Mouse (Mus musculus): ENCODE results near the gene Carhsp1.

DNA sequence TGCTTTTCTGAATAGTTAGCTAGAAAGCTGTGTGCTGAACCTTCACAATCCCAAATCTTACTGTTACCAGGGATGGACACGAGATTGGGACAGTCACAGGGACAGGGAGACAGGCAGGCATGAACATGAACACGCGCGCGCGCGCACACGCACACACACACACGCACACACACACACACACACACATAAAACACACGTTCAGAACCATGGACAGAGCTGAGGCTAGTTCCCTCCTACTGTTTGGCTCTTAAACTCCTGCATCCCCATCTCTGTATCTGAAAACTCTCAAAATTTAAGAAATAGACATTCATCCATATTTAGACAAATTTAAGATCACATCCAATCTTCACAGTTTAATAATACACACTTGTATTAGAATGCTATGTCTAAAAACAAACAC is 45.8 kb upstream of the Carhsp1 start:
- TF ChIP-seq CTCF (IDR thresholded peaks at IDR 0.05): no peak
- no peak for TF ChIP-seq EP300 (IDR thresholded peaks at IDR 0.05)
